Mouse (Mus musculus): ENCODE measurements around the gene Serpina10.
"Not testable (repeated sequence)": the region's sequence is repeated elsewhere in the genome, so short reads cannot be mapped to it uniquely, and the experiment has no call there.

The Serpina10 gene

GRCm38 (mm10) chr12:103615734-103616133 is 15.5 kb downstream of the Serpina10 start:
- DNase-seq (ENCODE audit: extremely low read depth, low read depth, low spot score) = no peak

- DNase-seq (ENCODE audit: extremely low read depth, low read depth, low spot score) = no peak
These were observed 16.1 kb downstream of the Serpina10 start for GRCm38 (mm10) chr12:103615141-103615540.

- no peak for DNase-seq (ENCODE audit: extremely low read depth, low read depth, low spot score)
These were observed 29.4 kb downstream of the Serpina10 start for GRCm38 (mm10) chr12:103601839-103602238.

GRCm38 (mm10) chr12:103600364-103600763 is 30.9 kb downstream of the Serpina10 start:
- DNase-seq (ENCODE audit: extremely low read depth, low read depth, low spot score) = no peak

- no peak for DNase-seq (ENCODE audit: extremely low read depth, low read depth, low spot score)
These were observed 32.8 kb downstream of the Serpina10 start for GRCm38 (mm10) chr12:103598411-103598810.

GRCm38 (mm10) chr12:103583771-103584170 is 47.5 kb downstream of the Serpina10 start:
- DNase-seq (ENCODE audit: extremely low read depth, low read depth, low spot score) = no peak

- not testable (repeated sequence) for DNase-seq (ENCODE audit: extremely low read depth, low read depth, low spot score)
These were observed 53.1 kb downstream of the Serpina10 start for GRCm38 (mm10) chr12:103578148-103578547.

- no peak for DNase-seq (ENCODE audit: extremely low read depth, low read depth, low spot score)
These were observed 61.6 kb downstream of the Serpina10 start for GRCm38 (mm10) chr12:103569690-103570089.

- no peak for DNase-seq (ENCODE audit: extremely low read depth, low read depth, low spot score)
These were observed 64.1 kb downstream of the Serpina10 start for GRCm38 (mm10) chr12:103567129-103567528.

GRCm38 (mm10) chr12:103565151-103565550 is 66.1 kb downstream of the Serpina10 start:
- no peak for DNase-seq (ENCODE audit: extremely low read depth, low read depth, low spot score)
